Mouse (Mus musculus): ENCODE measurements around the gene Kirrel3.

Kirrel3 gene

DNA sequence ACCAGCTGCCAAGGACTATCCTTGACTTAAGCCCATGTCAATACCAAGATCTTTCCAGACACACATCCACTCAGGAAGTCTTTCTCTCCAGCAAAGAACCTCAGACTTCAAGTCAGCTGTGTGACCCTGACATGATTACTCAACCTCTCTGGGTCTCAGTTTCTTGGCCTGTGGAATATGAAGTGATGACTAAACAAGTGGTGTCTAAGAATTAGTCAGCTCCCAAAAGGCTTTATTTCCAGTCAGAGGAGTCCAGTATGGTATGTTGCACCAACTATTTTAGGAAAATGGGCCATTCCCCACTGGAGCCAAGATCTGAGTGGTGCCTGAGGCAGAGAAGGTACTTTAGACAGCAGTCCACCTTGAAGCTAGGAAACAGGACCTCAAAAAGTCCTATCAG is 462.0 kb downstream of the Kirrel3 start:
- in situ Hi-C loops (cut with MboI) = no loop called here

DNA sequence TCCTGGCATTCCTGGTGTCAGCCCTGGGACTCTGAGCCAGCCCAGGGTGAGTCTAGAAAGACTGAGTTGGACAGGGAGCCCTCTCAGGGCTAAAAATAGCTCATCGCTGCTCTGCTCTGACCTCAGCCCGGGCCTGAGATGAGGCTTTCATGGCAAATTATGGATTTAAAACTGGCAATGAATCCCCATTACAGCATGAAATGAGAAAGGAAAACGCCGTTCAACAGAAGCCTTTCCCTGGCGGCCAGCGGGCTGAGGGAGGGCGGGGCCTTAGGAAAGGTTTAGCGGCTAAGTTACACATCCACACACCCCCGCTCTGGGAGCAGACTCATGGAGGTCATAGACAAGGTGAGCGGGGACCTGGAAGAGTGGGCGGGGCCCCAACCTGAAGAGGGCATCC is 467.7 kb downstream of the Kirrel3 start:
- in situ Hi-C loops (cut with MboI) = no loop called here

DNA sequence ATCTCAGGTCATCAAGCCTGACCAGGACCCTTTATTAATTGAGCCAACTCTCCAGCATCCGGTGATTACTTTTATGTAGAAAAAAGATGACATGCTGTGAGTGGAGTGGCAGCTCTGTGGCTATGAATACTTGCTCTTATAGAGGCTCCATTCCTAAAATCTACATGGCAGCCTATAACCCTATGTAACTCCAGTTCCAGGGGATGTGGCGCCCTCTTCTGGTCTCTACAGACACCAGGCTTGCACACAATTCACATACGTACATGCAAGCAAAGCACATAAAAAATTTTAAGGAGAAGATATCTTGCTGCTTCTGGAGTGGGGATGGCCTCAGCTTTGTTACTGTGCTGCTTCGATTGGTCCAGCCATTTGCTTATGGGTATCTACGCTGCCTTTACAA is 468.5 kb downstream of the Kirrel3 start:
- in situ Hi-C loops (cut with MboI) = no loop called here

DNA sequence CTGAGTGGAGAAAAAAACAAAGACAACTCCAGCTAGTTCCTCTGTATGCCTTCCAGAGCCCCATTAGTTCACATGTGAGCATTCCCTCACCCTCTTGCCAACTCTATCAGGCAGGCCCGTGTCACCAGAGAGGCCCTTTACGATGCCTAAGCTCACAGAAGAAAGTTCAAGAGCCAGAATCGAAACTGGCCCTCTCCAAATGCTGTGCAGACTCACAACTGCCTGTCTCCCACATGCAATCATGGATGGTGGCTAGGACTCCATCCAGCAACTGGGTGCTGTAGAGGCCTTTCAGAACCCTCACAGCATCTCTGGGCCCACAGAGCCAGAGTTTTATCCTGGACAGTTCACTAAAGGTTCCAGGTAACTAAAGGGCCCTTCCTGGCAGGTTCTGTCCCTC is 470.8 kb downstream of the Kirrel3 start:
- in situ Hi-C loops (cut with MboI) = no loop called here

DNA sequence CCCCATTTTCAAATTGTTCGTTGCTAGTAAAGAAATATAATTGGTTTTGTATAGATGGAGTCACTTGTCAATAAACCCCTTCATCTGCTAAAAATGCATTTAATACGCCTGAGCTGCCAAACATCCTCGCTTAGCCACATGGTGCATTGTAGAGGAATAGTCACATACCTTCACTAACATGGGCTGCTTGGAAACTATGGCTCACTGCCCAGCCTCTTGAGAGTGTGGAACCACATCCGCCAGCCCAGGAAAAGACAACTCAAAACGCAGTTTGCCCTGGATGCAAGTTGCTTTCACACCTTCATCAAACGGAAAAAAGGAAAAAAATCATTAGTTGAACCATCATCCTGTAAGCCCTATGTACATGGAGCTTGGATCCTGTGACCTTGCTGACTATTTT is 472.0 kb downstream of the Kirrel3 start:
- in situ Hi-C loops (cut with MboI) = no loop called here

DNA sequence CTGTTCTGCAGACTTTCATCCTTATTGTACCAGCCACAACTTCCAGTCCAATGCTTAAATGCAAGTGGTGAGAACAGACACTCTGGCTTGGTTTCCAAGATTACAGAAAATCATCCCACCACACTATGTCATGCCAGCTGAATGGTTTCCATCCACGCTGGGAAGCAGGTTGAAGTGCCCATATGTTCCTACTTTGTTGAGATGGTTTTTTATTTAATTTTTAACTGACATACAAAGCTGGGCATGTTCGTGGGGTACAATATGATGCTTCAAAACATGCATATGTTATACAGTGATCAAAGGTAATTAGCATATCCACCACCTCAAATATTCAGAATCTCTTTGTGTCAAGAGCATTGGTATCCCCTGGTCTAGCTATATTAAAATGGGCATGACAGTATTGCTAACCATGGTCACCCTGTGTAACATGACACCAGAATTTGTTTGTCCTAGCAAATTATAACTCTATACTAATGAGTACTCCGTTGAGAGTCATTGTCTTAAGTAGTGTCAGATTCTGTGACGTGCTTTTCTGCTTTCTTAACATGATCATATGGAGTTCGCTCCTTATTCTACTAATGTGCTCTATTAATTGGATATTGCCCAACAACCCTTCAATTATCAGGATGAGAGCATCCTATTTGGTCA is 472.6 kb downstream of the Kirrel3 start:
- in situ Hi-C loops (cut with MboI) = no loop called here

DNA sequence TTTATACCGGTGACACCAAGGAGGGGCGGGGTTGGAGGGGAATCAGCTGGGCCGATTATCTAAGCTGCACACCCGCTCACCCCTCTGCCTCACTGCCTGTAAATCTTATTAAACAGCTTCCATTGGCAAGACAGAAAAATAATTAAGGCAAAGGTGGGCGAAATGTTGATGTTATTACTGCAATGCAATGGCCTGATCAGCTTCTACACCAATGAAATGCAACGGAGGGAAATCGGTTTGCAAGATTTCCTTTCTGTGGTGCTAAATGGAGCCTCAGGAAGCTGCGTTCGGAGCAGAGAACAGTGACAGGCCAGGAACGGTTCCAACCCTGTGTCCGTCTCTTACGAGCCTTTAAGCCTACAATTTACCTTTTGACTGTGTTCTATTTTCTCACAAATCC is 475.0 kb downstream of the Kirrel3 start:
- in situ Hi-C loops (cut with MboI) = no loop called here

DNA sequence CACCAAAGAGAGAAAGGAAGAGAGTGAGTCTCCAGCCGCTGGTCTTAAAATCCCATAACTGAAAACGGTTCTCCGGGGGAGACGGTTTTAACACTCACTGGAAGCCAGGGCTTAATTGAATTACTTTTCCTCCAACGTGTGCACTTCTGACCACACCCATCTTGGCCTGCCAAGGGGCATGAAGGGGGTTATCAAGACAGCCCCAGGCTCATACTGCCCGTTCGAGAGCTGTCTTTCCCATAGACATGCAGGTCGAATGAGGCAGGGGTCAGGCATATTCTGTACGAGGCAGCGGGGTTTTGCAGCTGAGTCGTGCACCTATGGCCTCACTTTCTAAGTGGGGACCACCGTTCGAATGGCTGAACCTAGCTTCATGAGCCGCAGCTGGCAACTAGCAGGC is 475.5 kb downstream of the Kirrel3 start:
- in situ Hi-C loops (cut with MboI) = no loop called here

DNA sequence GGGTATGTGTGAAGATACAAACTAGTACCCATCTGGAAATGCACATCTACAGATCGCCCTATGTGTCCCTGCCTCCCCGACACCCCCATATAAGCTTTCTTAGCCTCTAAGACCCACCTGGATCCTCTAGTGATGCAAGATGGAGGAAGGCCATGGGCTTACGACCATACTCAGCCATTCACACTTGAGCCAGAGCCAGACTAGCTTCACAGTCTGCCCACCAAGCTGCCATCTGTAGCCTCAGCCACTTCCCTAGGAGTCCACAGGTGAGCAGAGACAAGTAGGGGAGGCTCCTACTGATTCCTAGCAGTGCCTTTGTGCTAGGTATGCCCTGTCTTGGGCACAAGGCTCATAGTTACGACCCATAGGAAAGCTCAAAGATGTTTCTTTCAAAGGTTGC is 476.6 kb downstream of the Kirrel3 start:
- in situ Hi-C loops (cut with MboI) = no loop called here

DNA sequence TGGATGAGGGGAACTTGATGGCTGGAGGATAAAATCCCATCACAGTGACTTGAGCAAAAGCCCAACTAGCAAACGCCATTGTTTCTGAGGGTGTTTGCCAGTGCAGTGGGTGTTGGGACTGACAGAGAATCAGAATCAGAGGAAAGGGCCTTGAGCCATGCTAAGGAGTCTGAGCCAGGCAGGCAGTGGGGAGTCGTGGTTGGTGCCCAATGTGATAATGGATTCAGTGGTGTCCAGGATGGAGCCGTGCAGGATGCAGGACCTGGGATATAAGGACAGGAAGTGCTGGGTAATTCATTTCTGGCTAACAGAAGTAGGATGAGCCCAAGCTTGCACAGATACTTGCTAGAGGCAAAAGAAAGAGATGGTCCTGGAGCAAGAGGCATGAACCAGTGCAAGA is 477.9 kb downstream of the Kirrel3 start:
- in situ Hi-C loops (cut with MboI) = no loop called here

DNA sequence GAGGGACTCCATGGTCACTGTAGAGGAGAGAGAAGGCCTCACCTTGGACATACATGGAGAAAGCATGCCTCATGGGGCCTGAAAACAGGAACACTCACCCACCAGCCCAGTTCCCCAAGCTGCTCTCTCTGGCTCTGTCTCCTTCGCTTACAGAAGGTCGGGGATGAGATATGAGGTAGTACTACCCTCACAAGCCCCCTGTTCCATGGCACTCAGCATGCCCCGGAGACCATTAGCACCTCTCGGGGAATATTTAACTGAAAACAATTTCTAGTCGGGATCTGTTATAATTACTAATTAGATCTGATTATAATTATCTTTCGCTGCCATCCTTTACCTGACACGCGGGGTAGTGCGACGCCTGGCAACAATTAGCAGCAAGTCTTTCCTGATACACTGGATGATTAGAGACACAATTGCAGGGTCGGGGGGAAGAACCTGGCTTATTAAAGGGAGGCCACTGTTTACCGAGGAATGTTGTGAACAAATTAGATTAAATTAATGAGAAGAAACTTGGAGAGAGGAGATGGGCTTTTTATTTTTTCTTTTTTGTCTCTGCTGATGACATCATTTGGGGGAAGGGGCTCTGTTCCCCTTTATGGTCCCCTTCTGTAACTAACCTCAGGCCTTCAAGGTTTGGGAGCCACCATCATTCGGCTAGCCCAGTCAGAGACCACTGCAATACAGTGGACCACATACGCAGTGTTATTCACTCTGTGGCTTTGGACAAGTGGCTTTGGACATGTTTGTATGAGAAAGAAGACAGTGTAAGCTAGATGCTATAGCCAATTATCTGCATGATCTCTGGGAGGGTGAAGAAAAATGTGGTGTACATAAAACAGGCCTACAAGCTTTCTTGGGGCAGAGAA is 478.7 kb downstream of the Kirrel3 start:
- in situ Hi-C loops (cut with MboI) = no loop called here

DNA sequence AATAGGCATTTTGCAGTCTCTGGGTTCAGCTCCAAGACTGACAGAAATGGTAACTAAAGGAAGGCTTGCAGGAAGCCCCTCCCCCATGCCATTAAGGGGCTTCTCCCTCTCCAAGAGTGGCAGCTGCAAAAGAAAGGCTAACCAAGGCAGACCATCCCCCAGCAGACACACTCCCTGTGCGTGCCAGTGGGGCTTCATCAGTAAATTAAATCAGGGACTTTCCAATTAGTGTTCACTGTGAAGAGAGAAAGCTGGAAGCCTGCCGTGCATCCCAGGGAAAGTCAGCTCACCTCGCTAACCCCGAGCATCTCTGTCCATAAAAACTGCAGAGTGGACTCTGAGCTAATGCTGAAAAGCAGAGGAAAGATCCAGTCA is 479.3 kb downstream of the Kirrel3 start:
- in situ Hi-C loops (cut with MboI) = no loop called here

DNA sequence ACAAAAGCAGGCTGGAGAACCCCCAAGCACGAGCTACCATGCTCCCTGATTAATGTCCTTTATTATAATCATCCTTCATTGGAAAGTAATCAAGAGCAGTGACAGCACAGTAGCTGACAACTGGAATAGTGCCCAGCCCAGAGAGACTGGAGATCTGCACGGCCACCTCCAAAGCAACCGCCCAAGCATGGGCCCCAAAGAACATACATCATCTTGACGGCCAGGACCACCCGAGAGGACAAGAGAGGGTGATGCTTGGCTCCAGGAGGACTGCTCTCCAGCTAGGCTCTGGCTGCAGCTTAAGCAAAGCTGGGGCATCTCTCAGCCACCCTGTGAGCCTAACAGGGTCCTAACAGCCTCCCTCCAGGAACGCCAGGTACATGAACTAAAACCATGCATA is 482.1 kb downstream of the Kirrel3 start:
- in situ Hi-C loops (cut with MboI) = no loop called here

DNA sequence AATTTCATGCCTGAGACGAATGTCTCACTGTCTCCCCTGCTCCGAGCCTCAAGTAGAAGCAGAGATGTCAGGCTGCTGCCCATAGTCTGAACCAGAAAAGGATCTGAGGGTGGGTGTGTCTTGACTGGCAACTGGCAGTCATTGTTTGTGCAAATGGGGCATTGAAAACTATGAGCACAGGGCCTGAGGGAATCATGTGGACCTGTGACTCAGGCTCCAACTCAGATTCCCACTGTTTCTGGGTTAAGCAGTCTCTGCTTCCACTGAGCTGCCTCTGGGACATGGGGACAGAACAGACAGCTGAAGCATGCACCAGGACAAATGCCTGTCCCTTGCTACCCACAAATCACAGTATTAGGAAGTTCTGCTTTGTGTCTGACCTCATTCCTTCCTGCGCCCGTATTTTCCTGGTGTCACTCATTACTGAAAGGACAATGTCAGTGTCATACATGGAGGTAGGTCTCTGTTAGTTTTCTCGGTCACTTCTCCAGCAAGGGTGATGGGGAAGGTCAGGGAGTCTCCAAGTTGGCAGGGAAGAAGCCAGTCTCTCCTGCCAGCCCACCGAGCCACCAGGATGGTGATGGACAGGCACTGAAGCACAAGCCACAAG is 484.3 kb downstream of the Kirrel3 start:
- in situ Hi-C loops (cut with MboI) = no loop called here

DNA sequence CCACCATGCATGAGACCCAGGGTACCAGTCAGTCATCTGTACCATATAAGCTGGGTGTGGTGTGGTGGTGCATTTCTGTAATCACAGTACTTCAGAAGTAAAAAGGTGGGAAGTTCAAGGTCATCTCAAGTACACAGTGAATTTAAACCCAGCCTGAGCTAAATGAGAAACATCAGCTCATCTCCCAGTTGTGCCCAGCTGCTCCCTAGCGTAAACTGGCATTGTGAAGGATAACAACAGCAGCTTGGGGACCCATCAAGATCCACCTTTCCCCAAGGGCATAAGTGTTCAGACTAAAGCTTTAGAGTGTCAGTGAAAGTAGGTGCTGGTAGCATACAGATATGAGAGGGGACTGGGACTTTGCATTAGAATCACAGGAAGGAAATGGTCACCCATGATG is 488.6 kb downstream of the Kirrel3 start:
- in situ Hi-C loops (cut with MboI) = no loop called here

DNA sequence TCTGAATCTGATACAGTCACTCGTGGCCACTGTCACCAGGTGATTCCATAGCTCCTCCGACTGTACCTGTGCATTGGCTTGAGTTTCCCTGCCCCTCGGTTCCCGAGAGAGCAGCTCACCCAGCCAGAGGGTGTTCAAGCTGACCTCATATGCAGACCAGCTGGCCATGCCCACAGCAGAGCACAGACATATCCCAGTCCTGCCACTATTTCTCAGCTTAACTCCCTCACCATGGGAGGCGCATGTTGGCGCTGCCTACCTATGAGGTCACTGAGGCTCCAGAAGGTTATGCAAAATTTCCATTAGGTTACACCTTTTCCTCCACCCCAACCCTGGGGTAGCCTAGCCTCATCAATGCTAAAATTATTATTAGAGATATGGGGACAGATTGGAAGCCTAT is 489.6 kb downstream of the Kirrel3 start:
- in situ Hi-C loops (cut with MboI) = no loop called here

DNA sequence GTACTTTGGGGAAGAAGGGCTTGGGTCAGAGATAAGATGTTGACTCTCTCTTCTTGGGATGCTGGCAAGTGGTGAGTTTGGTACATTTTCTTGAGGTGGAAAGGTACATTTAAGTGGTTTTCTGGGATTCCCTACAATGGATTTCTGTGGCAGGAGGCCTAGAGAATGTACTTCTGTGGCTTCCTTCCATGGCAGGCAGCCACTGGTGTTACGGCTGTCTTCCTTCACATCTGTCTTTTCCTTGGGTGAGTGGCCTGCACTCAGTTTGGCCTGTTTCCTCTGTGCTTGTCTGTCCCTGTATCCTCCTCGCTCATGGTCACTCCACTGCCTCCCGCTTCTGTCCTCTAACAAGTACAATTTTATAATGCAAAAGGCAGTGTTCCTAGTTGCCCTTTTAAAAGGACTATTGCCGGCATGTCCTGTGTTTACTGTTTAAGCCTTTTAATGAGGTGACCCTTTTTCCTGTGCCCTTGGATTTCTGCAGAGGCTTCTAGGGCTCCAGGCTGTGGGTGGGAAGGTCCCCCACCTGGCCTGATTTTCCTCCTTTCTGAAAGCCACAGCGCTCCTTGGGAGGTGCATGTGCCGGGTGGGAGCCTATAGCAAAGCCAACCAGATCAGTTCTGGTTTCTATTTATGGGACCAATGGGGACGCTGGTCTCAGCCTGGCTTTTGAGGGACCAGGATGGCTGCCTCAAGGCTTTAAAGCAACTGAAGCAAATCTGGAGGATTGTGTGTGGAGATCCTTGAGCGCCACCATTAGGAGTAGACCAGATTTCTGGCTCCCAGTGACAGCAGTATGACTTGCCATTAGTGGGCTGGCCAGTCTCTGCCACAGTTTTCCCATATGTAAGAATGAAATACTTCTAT is 491.1 kb downstream of the Kirrel3 start:
- in situ Hi-C loops (cut with MboI) = no loop called here

DNA sequence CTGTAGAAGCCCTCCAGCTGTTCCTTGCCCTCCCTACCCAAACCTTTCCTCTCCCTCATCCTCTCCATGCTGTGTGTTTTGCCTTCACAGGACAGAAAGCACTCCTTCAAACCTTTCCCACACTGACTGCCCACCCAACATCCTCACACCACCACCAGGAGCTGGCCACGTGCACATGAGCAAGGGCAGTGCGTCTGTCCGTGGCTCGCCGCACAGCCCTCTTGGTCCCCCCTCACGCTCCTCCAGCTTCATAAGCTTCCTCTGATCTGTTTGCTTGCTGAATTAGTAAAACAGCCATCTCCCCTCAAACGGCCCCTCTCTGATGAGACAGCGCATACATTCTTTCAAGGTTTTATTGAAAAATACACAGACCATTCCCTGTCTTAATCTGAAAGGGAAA is 492.0 kb downstream of the Kirrel3 start:
- in situ Hi-C loops (cut with MboI) = no loop called here

DNA sequence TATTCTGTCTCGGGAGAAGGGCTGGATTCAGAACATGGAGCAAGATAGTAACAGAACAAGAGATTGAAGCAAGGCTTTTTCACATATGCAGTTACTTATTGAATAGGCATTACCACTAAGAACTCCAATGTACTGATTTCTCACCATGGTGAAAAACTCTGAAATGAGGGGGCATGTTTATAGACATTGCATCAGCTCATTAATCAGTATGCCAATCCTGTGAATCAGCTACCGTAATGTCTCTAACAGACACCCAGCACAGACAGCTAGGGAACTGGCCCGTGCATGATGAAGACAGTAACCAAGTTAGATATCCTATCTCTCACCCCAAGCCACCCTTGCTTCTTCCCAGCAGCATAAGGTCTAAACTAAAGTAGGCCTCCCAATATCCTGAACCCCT is 492.5 kb downstream of the Kirrel3 start:
- in situ Hi-C loops (cut with MboI) = no loop called here

DNA sequence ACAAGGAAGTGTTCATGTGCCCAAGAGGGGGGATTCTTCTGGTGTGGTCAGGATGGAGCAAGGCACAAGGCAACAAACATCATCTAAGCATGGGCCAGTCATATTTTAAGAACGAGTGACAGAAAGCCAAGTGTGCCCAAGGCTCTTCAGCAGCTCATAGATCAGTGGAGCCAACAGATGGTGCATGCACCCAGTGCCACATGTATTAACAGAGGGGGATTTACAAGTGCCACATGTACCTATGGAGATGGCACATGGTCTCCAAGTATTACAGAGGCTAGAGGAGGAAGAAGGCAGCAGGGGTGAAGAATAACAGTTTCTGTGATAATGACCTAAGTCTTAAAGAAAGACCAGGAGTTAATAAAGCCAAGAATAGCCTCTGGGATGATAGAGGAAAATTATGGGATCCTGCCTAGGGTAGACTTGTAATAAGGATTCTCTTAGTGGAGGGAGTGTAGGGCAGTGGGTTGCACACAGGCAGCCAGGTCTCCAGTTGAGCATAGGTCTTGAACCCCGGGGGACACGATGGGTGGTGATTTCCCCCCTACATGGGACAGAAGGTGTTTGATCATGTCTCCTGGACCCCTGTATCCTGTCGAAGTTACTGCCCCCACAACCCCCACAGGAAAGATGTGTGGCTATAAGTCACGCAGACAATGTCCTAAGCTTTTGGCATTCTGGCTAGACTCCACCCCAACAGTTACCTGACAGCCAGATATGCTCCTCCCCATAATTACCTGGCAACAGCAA is 495.0 kb downstream of the Kirrel3 start:
- in situ Hi-C loops (cut with MboI) = no loop called here
